Mouse (Mus musculus) hindbrain, postnatal 0 days (tissue): ENCODE results near the gene Zmym5. TPM values are rescaled to one million over a fixed set of nuclear protein-coding genes. Genes with fewer than 3 reads are reported as not detected.
"Not testable (repeated sequence)": the region's sequence is repeated elsewhere in the genome, so short reads cannot be mapped to it uniquely, and the experiment has no call there.

Experiments used
- ATAC-seq: fragments of 200-750 bp; cut with Nextera tagmentation; 2 replicates; pipeline ENCODE4 v1.8.0; 2017; ENCODE audit warnings: mild to moderate bottlenecking, moderate TSS enrichment, moderate library complexity
- DNase-seq: peaks from one replicate; pipeline ENCODE4 v3.0.0-alpha.2; 2015; ENCODE audit warnings: low spot score
- H3K27ac ChIP-seq: fragments of 300-500 bp; sonication (generic); 2 replicates; pipeline ENCODE4 v1.5.1; 2014; ENCODE audit warnings: mild to moderate bottlenecking
- H3K27me3 ChIP-seq: fragments of 300-500 bp; sonication (generic); 2 replicates; pipeline ENCODE4 v1.6.1; 2014; ENCODE audit warnings: low read length, mixed read lengths; ENCODE audit not compliant: insufficient read depth
- H3K36me3 ChIP-seq: fragments of 300-500 bp; sonication (generic); 2 replicates; pipeline ENCODE4 v1.6.1; 2014; ENCODE audit warnings: low read length, mixed read lengths; ENCODE audit not compliant: insufficient read depth
- H3K4me1 ChIP-seq: fragments of 300-500 bp; sonication (generic); 2 replicates; pipeline ENCODE4 v1.6.1; 2014; ENCODE audit warnings: antibody characterized with exemption, low read length, mixed read lengths; ENCODE audit not compliant: insufficient read depth
- H3K4me2 ChIP-seq: fragments of 300-500 bp; sonication (generic); 2 replicates; pipeline ENCODE4 v1.6.1; 2014; ENCODE audit warnings: low read depth, mild to moderate bottlenecking, low read length, moderate library complexity, mixed read lengths
- H3K4me3 ChIP-seq: fragments of 300-500 bp; sonication (generic); 2 replicates; pipeline ENCODE4 v1.5.1; 2014; ENCODE audit warnings: low read length
- H3K9ac ChIP-seq: fragments of 300-500 bp; sonication (generic); replicated peaks from 2 replicates; pipeline ENCODE4 v1.6.1; 2014; ENCODE audit warnings: mild to moderate bottlenecking, low read length, moderate library complexity, mixed read lengths
- H3K9me3 ChIP-seq: fragments of 300-500 bp; sonication (generic); 2 replicates; pipeline ENCODE4 v1.6.1; 2016; ENCODE audit warnings: low read length, mixed read lengths
- CTCF ChIP-seq: IDR thresholded peaks from 2 replicates; pipeline ENCODE4 v1.5.1; 2016; ENCODE audit warnings: antibody characterized with exemption, control low read depth, low read depth
- WGBS: fragments of 180-500 bp; shearing (Covaris S2); extraction: QIAGEN DNeasy Blood & Tissue Kit; methylation state at CpG from one replicate; pipeline ENCODE4 v1.1.7; 2014; 5-methylcytosine and 5-hydroxymethylcytosine counted together
- polyA plus RNA-seq: library from polyadenylated mRNA; unstranded; fragments of >200 nt; fragmentation: Nextera tagmentation; extraction: Ambion mirVana; gene quantifications from 2 replicates; pipeline ENCODE4 v1.2.1, GENCODE M21; 2015
- total RNA-seq: library from RNA; depleted of rRNA; stranded (reverse); fragments of >200 nt; gene quantifications from 2 replicates; pipeline ENCODE4 v1.2.3, GENCODE M21; 2014

Gene Zmym5
- total and polyA plus RNA-seq, 2 experiments from 2014 or later: 12.1 to 25.9 TPM

- TF ChIP-seq CTCF: peak; percentile 77
- H3K36me3 ChIP-seq: no peaks in the 10 kb centered on the region
- H3K9me3 ChIP-seq: no peaks in the 10 kb centered on the region
- peak; percentile 44 for ATAC-seq
- H3K4me3 ChIP-seq: peak overlapping the region; percentile 49
- no peaks in the 10 kb centered on the region for H3K4me1 ChIP-seq
- peak; percentile 91 for DNase-seq
- 1% methylated on average over 34 of the region's 35 CpGs for WGBS
- H3K27me3 ChIP-seq: no peaks in the 10 kb centered on the region
- peak overlapping the region; percentile 61 for H3K9ac ChIP-seq
- peak overlapping the region; percentile 57 for H3K4me2 ChIP-seq
- H3K27ac ChIP-seq: peak overlapping the region; percentile 96
Measured at GRCm38 (mm10) chr14:56812520-56813036, 1.1 kb upstream of the Zmym5 start.

GRCm38 (mm10) chr14:56810781-56811690 lies 480 bp downstream of the Zmym5 start:
- 2% methylated on average over 28 of the region's 86 CpGs for WGBS
- peak; percentile 44 for DNase-seq
- H3K27ac ChIP-seq: peak overlapping the region; percentile 87
- ATAC-seq, H3K9me3 ChIP-seq, H3K27me3 ChIP-seq, H3K36me3 ChIP-seq, H3K4me1 ChIP-seq: not testable (repeated sequence)
- H3K9ac ChIP-seq: peak overlapping the region; percentile 74
- H3K4me3 ChIP-seq: peak overlapping the region; percentile 63
- peak overlapping the region; percentile 61 for H3K4me2 ChIP-seq

GRCm38 (mm10) chr14:56793243-56793642 lies 18.3 kb downstream of the Zmym5 start:
- Histone ChIP-seq H3K9me3 (no peaks in the 10 kb centered on the region), H3K4me2 (no peak overlapping the region), H3K4me1 (no peaks in the 10 kb centered on the region), H3K9ac (no peak overlapping the region), H3K27ac (no peak overlapping the region), H3K27me3 (no peaks in the 10 kb centered on the region), H3K4me3 (no peak overlapping the region), H3K36me3 (peaks cover 27% of the 10 kb centered on the region)
- WGBS: 45% methylated on average over 2 of the region's 2 CpGs
- ATAC-seq (no peak), DNase-seq (peak; percentile 67)
- peak; percentile 74 for TF ChIP-seq CTCF

DNA sequence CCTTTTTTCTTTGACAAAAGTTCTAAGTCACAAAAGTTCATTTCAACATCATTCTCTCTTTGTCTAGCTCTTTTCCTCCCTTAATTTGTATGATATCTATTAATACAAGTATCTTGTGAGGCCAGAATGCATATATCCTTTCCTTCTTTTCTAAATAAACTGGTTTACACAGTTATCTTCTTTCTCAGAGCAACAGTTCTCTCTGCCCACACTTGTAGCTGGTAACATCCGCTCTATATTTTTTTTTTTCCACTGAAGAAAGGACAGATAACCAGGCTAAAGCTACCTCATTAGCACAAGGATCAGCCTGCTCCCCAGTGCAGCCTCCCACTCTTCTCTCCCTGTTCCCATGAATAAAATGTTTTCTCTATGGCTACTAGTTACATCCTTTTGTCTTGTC lies 26.9 kb downstream of the Zmym5 start:
- Histone ChIP-seq H3K4me2 (no peak overlapping the region), H3K9ac (no peak overlapping the region), H3K4me3 (no peak overlapping the region), H3K4me1 (no peaks in the 10 kb centered on the region), H3K9me3 (no peaks in the 10 kb centered on the region), H3K27me3 (no peaks in the 10 kb centered on the region), H3K27ac (no peak overlapping the region), H3K36me3 (no peaks in the 10 kb centered on the region)
- ATAC-seq (no peak), DNase-seq (no peak)
- 86% methylated on average over 1 of the region's 1 CpGs for WGBS
- no peak for TF ChIP-seq CTCF

GRCm38 (mm10) chr14:56778933-56779300 lies 32.6 kb downstream of the Zmym5 start:
- no peak for DNase-seq

GRCm38 (mm10) chr14:56778200-56778932 lies 33.1 kb downstream of the Zmym5 start, which contains the start of gene Pspc1:
Gene Pspc1, minus strand, starts transcription at chr14:56778316.
- Histone ChIP-seq H3K27ac (peak within 1 kb of the TSS; percentile 99), H3K27me3 (no peaks in the 10 kb centered on the region), H3K36me3 (no peaks in the 10 kb centered on the region), H3K4me2 (peak within 1 kb of the TSS; percentile 75), H3K9ac (peak within 1 kb of the TSS; percentile 95), H3K4me1 (peaks cover 6% of the 10 kb centered on the region; the same call in 1 of the 2 replicates), H3K4me3 (peak within 1 kb of the TSS; percentile 98), H3K9me3 (no peaks in the 10 kb centered on the region)
- DNase-seq (peak; percentile 99), ATAC-seq (peak; percentile 98)
- WGBS: under 1% methylated on average over 36 of the region's 36 CpGs
- TF ChIP-seq CTCF: no peak

More at GRCm38 (mm10) chr14:56778933-56779300, 32.6 kb downstream of the Zmym5 start:
- Histone ChIP-seq H3K36me3 (no peaks in the 10 kb centered on the region), H3K4me1 (peaks cover 6% of the 10 kb centered on the region; the same call in 1 of the 2 replicates), H3K9me3 (no peaks in the 10 kb centered on the region), H3K4me3 (peak overlapping the region; percentile 98), H3K27ac (peak overlapping the region; percentile 99), H3K27me3 (no peaks in the 10 kb centered on the region), H3K9ac (peak overlapping the region; percentile 95), H3K4me2 (peak overlapping the region; percentile 75)
- 34% methylated on average over 3 of the region's 3 CpGs for WGBS
- ATAC-seq: no peak
- TF ChIP-seq CTCF: no peak
